Mouse (Mus musculus) CH12.LX (cell line): ENCODE results near the gene Ppan.

Experiments
- CTCF ChIP-seq, 2 experiments: IDR thresholded peaks in 1 of 2; conservative IDR thresholded peaks in 1 of 2; 2 replicates each; pipeline ENCODE4 v1.5.1; 2011 to 2012; ENCODE audit warnings: low read depth in 2 of 2, low read length in 2 of 2, improper control_type of control experiment in 1 of 2, inconsistent platforms in 1 of 2, mild to moderate bottlenecking in 1 of 2, moderate library complexity in 1 of 2
- E2F4 ChIP-seq: IDR thresholded peaks from 2 replicates; pipeline ENCODE4 v1.6.1; 2011; ENCODE audit warnings: low read depth, low read length, improper control_type of control experiment; ENCODE audit not compliant: insufficient replicate concordance
- ELF1 ChIP-seq: IDR thresholded peaks from 2 replicates; pipeline ENCODE4 v1.6.1; 2014; ENCODE audit warnings: low read depth, mild to moderate bottlenecking, inconsistent platforms, low read length, improper control_type of control experiment
- EP300 ChIP-seq: IDR thresholded peaks from 2 replicates; pipeline ENCODE4 v1.6.1; 2011; ENCODE audit warnings: low read length, improper control_type of control experiment
- HCFC1 ChIP-seq: IDR thresholded peaks from 2 replicates; pipeline ENCODE4 v1.6.1; 2012; ENCODE audit warnings: low read depth, mild to moderate bottlenecking, inconsistent platforms, low read length, improper control_type of control experiment
- MAFK ChIP-seq: IDR thresholded peaks from 2 replicates; pipeline ENCODE4 v1.6.1; 2011; ENCODE audit warnings: low read length, improper control_type of control experiment; ENCODE audit not compliant: insufficient replicate concordance
- MAZ ChIP-seq: IDR thresholded peaks from 2 replicates; pipeline ENCODE4 v1.6.1; 2012; ENCODE audit warnings: low read depth, mild to moderate bottlenecking, inconsistent platforms, low read length, improper control_type of control experiment, moderate library complexity
- MEF2A ChIP-seq: IDR thresholded peaks from 2 replicates; pipeline ENCODE4 v1.6.1; 2014; ENCODE audit warnings: low read depth, mild to moderate bottlenecking, inconsistent platforms, low read length, improper control_type of control experiment, borderline replicate concordance
- NRF1 ChIP-seq: IDR thresholded peaks from 2 replicates; pipeline ENCODE4 v1.6.1; 2014; ENCODE audit warnings: low read depth, mild to moderate bottlenecking, inconsistent platforms, low read length, improper control_type of control experiment, moderate library complexity
- POLR2A ChIP-seq: IDR thresholded peaks from 2 replicates; pipeline ENCODE4 v1.6.1; 2011; ENCODE audit warnings: low read depth, mild to moderate bottlenecking, improper control_type of control experiment, low read length
- RAD21 ChIP-seq: IDR thresholded peaks from 2 replicates; pipeline ENCODE4 v1.6.1; 2011; ENCODE audit warnings: low read depth, mild to moderate bottlenecking, low read length, improper control_type of control experiment, moderate library complexity
- USF1 ChIP-seq: IDR thresholded peaks from 2 replicates; pipeline ENCODE4 v1.6.1; 2014; ENCODE audit warnings: low read depth, mild to moderate bottlenecking, inconsistent platforms, low read length, improper control_type of control experiment
- USF2 ChIP-seq: conservative IDR thresholded peaks from 2 replicates; pipeline ENCODE4 v1.6.1; 2011; ENCODE audit warnings: low read depth, low read length, improper control_type of control experiment
- ZNF384 ChIP-seq: IDR thresholded peaks from 2 replicates; pipeline ENCODE4 v1.6.1; 2012; ENCODE audit warnings: low read depth, low read length, improper control_type of control experiment, inconsistent platforms

GRCm38 (mm10) chr9:20889185-20890141 is 1.5 kb downstream of the Ppan start:
- TF ChIP-seq POLR2A (no peak), RAD21 (no peak), CTCF (conservative IDR thresholded peaks at IDR 0.05 in 1 of 2, IDR thresholded peaks at IDR 0.05 in 1 of 2; ENCODE audit: low read depth in 2 of 2, low read length in 2 of 2) (no peak), MAFK (no peak), NRF1 (no peak), HCFC1 (no peak), MEF2A (no peak), USF1 (no peak), ZNF384 (no peak), EP300 (no peak), ELF1 (no peak), USF2 (no peak), E2F4 (no peak), MAZ (no peak)
